Mouse (Mus musculus): ENCODE data around the gene Pramef8. TPM values are rescaled to one million over a fixed set of nuclear protein-coding genes. Genes with fewer than 3 reads are reported as not detected.
"Not testable (repeated sequence)": the region's sequence is repeated elsewhere in the genome, so short reads cannot be mapped to it uniquely, and the experiment has no call there.

The Pramef8 gene
- polyA plus RNA-seq, 1 experiment from 2014 or later = 19.1 TPM

DNA sequence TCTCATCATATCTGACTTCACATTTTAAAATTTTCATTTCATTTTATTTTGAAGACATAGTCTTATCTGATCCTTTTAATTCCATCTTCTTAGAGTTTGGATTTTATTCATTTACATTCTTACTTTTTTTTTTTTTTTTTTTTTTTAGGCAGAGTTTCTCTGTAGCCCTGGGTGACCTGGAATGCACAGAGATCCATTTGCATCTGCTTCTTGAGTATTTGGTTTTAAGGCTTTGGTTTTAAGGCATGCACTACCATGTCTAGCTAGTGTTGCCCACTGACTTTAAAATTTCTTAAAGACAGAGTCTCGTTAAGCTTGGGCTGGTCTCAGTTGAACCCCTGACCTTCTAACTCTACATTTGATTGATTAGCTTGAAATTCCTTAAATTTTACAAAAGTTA, 1.4 kb downstream of the Pramef8 start:
- H3K4me3 ChIP-seq (replicated peaks) = no peak overlapping the region; the same call in 1 of the 2 replicates
- peaks cover 47% of the 10 kb centered on the region for H3K36me3 ChIP-seq
- H3K9ac ChIP-seq = no peak overlapping the region
- 90% methylated on average over 1 of the region's 1 CpGs for WGBS
- H3K27me3 ChIP-seq = 0 out of 2 replicates have a peak, but pooled peaks cover 3% of the 10 kb centered on the region
- no peak overlapping the region for H3K4me2 ChIP-seq
- H3K4me1 ChIP-seq = peaks cover 7% of the 10 kb centered on the region
- H3K9me3 ChIP-seq (replicated peaks) = no peaks in the 10 kb centered on the region; the same call in 1 of the 2 replicates
- no peak overlapping the region for H3K27ac ChIP-seq
- no peak for ATAC-seq (replicated peaks; ENCODE audit: low FRiP score)

DNA sequence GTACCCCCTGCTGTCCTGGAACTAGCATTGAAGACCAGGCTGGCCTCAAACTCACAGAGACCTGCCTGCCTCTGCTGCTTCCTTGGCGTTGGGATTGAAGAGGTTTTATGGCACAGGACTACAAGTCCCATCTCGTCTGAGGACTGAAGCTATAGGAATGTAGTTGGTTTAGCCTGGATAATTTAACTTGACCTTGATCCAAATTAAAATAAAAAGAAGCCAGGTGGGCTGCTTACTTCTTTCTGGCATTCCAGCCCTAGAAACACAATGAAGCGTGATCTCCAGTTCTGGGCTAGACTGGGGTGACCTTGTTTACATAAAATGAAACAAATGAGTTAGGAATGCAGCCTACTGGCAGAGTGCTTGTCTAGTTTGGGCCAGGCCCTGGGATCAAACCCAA, 1.9 kb downstream of the Pramef8 start:
- H3K4me1 ChIP-seq = peaks cover 7% of the 10 kb centered on the region
- H3K4me2 ChIP-seq = no peak overlapping the region
- no peaks in the 10 kb centered on the region; the same call in 1 of the 2 replicates for H3K9me3 ChIP-seq (replicated peaks)
- WGBS = 93% methylated on average over 3 of the region's 3 CpGs
- 0 out of 2 replicates have a peak, but pooled peaks cover 3% of the 10 kb centered on the region for H3K27me3 ChIP-seq
- H3K27ac ChIP-seq = no peak overlapping the region
- H3K9ac ChIP-seq = no peak overlapping the region
- H3K4me3 ChIP-seq (replicated peaks) = no peak overlapping the region
- H3K36me3 ChIP-seq = peaks cover 52% of the 10 kb centered on the region
- no peak for ATAC-seq (replicated peaks; ENCODE audit: low FRiP score)

DNA sequence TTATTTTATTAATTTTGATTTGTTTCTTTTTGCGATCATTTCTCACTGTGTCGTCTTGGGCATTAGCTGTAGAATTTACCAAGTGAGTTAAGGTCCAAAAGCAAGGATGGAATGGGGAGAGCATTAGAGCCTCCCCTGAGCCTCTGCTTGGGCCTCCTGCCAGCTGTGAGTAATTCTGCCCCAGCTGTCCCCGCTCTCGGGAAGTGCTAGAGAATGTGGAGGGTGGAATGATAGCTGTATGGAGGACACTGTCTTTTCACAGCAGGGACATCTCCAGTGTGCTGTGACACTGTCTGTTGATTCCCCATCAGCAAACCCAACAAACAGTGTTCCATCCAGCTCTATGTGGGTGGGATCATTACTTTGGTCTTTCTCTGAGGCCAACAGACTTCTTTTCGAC, 14.5 kb downstream of the Pramef8 start:
- not testable (repeated sequence) for ATAC-seq (replicated peaks; ENCODE audit: low FRiP score); H3K36me3 ChIP-seq
- 61% methylated on average over 5 of the region's 5 CpGs for WGBS

DNA sequence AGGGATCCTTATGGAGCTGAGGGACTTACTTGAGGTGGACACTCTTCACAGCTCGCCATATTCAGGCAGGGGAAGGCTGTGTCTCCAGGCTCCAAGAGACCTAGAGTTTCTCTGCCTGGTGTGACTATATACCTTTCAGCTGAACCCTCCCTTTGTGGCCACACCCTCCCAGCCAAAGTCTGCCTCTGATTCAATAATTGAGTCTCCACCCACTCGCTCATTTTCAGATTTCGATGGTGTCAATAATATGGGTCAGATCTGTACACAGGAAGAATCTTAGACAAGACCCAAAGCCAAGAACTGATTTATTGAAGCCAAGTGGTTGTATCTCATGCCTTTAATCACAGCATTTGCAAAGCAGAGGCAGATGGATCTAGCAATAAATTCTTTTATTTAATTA, 38.0 kb downstream of the Pramef8 start, which contains the start of gene Oog4:
Gene Oog4, minus strand, starts transcription at position 101 of the 400 bp plus-strand sequence.
- Histone ChIP-seq H3K9ac (no peak within 1 kb of the TSS), H3K4me2 (no peak within 1 kb of the TSS), H3K4me1 (no peaks in the 10 kb centered on the region), H3K27ac (no peak within 1 kb of the TSS), H3K27me3 (no peaks in the 10 kb centered on the region), H3K4me3 (replicated peaks) (no peak within 1 kb of the TSS), H3K36me3 (no peaks in the 10 kb centered on the region), H3K9me3 (replicated peaks) (no peaks in the 10 kb centered on the region)
- no peak for ATAC-seq (replicated peaks; ENCODE audit: low FRiP score)
- WGBS = 86% methylated on average over 3 of the region's 3 CpGs

More for the DNA sequence above, 14.5 kb downstream of the Pramef8 start:
- H3K4me3 ChIP-seq (replicated peaks); H3K27ac ChIP-seq; H3K4me2 ChIP-seq; H3K27me3 ChIP-seq; H3K9ac ChIP-seq; H3K9me3 ChIP-seq (replicated peaks); H3K4me1 ChIP-seq: not testable (repeated sequence)

Other genes starting within 250 kb of the Pramef8 start
- 11.3 TPM in 2 replicates for gene Prdm2, start 199.4 kb upstream of the Pramef8 start, polyA plus RNA-seq (2015; fragmentation: Nextera tagmentation; extraction: Ambion mirVana)
- 50.0 and 50.7 TPM in 2 replicates for gene Pdpn, start 112.9 kb upstream of the Pramef8 start, polyA plus RNA-seq (2015; fragmentation: Nextera tagmentation; extraction: Ambion mirVana)
- 0.17 and 0.31 TPM in 2 replicates for gene Lrrc38, start 62.7 kb upstream of the Pramef8 start, polyA plus RNA-seq (2015; fragmentation: Nextera tagmentation; extraction: Ambion mirVana)
- gene Pramel1, start 18.0 kb upstream of the Pramef8 start, polyA plus RNA-seq (2015; fragmentation: Nextera tagmentation; extraction: Ambion mirVana) = not detected in 2 replicates
- not detected in 2 replicates for gene Oog4, start 37.9 kb downstream of the Pramef8 start, polyA plus RNA-seq (2015; fragmentation: Nextera tagmentation; extraction: Ambion mirVana)
- not detected in 2 replicates for gene Gm13043, start 98.9 kb downstream of the Pramef8 start, polyA plus RNA-seq (2015; fragmentation: Nextera tagmentation; extraction: Ambion mirVana)
- gene Gm13040, start 123.5 kb downstream of the Pramef8 start, polyA plus RNA-seq (2015; fragmentation: Nextera tagmentation; extraction: Ambion mirVana) = not detected in 2 replicates
- gene BC080695, start 139.3 kb downstream of the Pramef8 start, polyA plus RNA-seq (2015; fragmentation: Nextera tagmentation; extraction: Ambion mirVana) = not detected in 2 replicates
- gene Gm13057, start 139.3 kb downstream of the Pramef8 start, polyA plus RNA-seq (2015; fragmentation: Nextera tagmentation; extraction: Ambion mirVana) = not detected in 2 replicates
- not detected in 2 replicates for gene Gm13083, start 202.6 kb downstream of the Pramef8 start, polyA plus RNA-seq (2015; fragmentation: Nextera tagmentation; extraction: Ambion mirVana)
- not detected in 2 replicates for gene Gm13088, start 244.8 kb downstream of the Pramef8 start, polyA plus RNA-seq (2015; fragmentation: Nextera tagmentation; extraction: Ambion mirVana)

Measured in kidney, embryonic 15.5 days (tissue).